Mouse (Mus musculus): ENCODE results near the gene Nck1.

Gene Nck1

GRCm38 (mm10) chr9:100468151-100468550 lies 77.8 kb downstream of the Nck1 start:
- no peak for DNase-seq

GRCm38 (mm10) chr9:100467653-100468052 lies 78.3 kb downstream of the Nck1 start:
- DNase-seq = no peak

- DNase-seq = no peak
These were observed 79.2 kb downstream of the Nck1 start for GRCm38 (mm10) chr9:100466743-100467142.

GRCm38 (mm10) chr9:100465988-100466387 lies 79.9 kb downstream of the Nck1 start:
- DNase-seq = no peak

- DNase-seq = no peak
These were observed 80.6 kb downstream of the Nck1 start for GRCm38 (mm10) chr9:100465380-100465779.

GRCm38 (mm10) chr9:100463771-100464170 lies 82.2 kb downstream of the Nck1 start:
- no peak for DNase-seq

- no peak for DNase-seq
These were observed 83.8 kb downstream of the Nck1 start for GRCm38 (mm10) chr9:100462098-100462497.

- no peak for DNase-seq
These were observed 84.3 kb downstream of the Nck1 start for GRCm38 (mm10) chr9:100461671-100462070.

GRCm38 (mm10) chr9:100460203-100460602 lies 85.7 kb downstream of the Nck1 start:
- DNase-seq = peak; percentile 55 to 81

GRCm38 (mm10) chr9:100457971-100458681 lies 87.8 kb downstream of the Nck1 start:
- peak; percentile 70 to 80 for DNase-seq

GRCm38 (mm10) chr9:100454664-100454993 lies 91.3 kb downstream of the Nck1 start:
- DNase-seq = no peak

- peak in 1 of 2 experiments; percentile 65 for DNase-seq
These were observed 91.8 kb downstream of the Nck1 start for GRCm38 (mm10) chr9:100453944-100454663.

- DNase-seq = no peak
These were observed 93.5 kb downstream of the Nck1 start for GRCm38 (mm10) chr9:100452432-100452831.

- no peak for DNase-seq
These were observed 99.8 kb downstream of the Nck1 start for GRCm38 (mm10) chr9:100446059-100446686.

Data from thymus, adult 18-20 months (tissue).